In genomic region chr9:10447220-10447837, GRCm38 (mm10) we compare ENCODE assay signal across 24 mouse cellular contexts.
DNase-seq lines count a peak whose midpoint lies in the region; ATAC-seq and TF ChIP-seq lines count a peak whose summit lies in the region.
"Had no signal": no experiment of that assay in that cellular context is flagged by ENCODE, and none has a peak within 500 bp of the region (broad histone marks: within the 10 kb centered on the region; RNA-seq: fewer than 3 reads in every experiment).

No protein-coding gene starts in this region.

- H3K27me3 ChIP-seq in embryonic facial prominence, embryonic 14.5 days (replicated peaks; ENCODE audit: control insufficient read depth, insufficient read depth, low read length): no peaks in the 10 kb centered on the region
- no peaks in the 10 kb centered on the region for H3K27me3 ChIP-seq in embryonic facial prominence, embryonic 10.5 days (replicated peaks; ENCODE audit: low read depth, poor library complexity, severe bottlenecking)
- H3K27me3 ChIP-seq in forebrain, embryonic 15.5 days: no peaks in the 10 kb centered on the region
- no peaks in the 10 kb centered on the region for H3K27me3 ChIP-seq in midbrain, postnatal 0 days (ENCODE audit: insufficient read depth, low read length)
- H3K27me3 ChIP-seq: embryonic facial prominence, embryonic 13.5 days; megakaryocyte, embryonic 14.5 days had no signal

- H3K9ac ChIP-seq in embryonic facial prominence, embryonic 14.5 days (ENCODE audit: low read depth, low read length): no peak overlapping the region
- no peak overlapping the region for H3K9ac ChIP-seq in forebrain, embryonic 15.5 days (replicated peaks)
- H3K9ac ChIP-seq in midbrain, postnatal 0 days (replicated peaks; ENCODE audit: low read length, poor library complexity, severe bottlenecking): no peak overlapping the region
- H3K9ac ChIP-seq: embryonic facial prominence, embryonic 13.5 days had no signal

- ATAC-seq in embryonic facial prominence, embryonic 14.5 days (ENCODE audit: low read depth): peak; percentile 41; the same call in 1 of the 2 replicates
- peak; percentile 48 for ATAC-seq in forebrain, embryonic 15.5 days (replicated peaks)
- ATAC-seq in midbrain, postnatal 0 days (ENCODE audit: low FRiP score): no peak
- ATAC-seq: CD4-positive, CD25-positive, alpha-beta regulatory T cell, adult 4 months; inflammation-experienced regulatory T-cells, adult 6 months had no signal

- no peaks in the 10 kb centered on the region for H3K36me3 ChIP-seq in embryonic facial prominence, embryonic 14.5 days (ENCODE audit: control insufficient read depth, insufficient read depth, low read length)
- H3K36me3 ChIP-seq in embryonic facial prominence, embryonic 10.5 days (replicated peaks): no peaks in the 10 kb centered on the region
- no peaks in the 10 kb centered on the region for H3K36me3 ChIP-seq in forebrain, embryonic 15.5 days
- H3K36me3 ChIP-seq in midbrain, postnatal 0 days (ENCODE audit: insufficient read depth, low read length): no peaks in the 10 kb centered on the region
- H3K36me3 ChIP-seq: embryonic facial prominence, embryonic 13.5 days; G1E; heart, embryonic 10.5 days; limb, embryonic 10.5 days had no signal

- TF ChIP-seq CTCF in midbrain, postnatal 0 days (IDR thresholded peaks at IDR 0.05): no peak

- no peaks in the 10 kb centered on the region for H3K9me3 ChIP-seq in embryonic facial prominence, embryonic 14.5 days (ENCODE audit: control insufficient read depth, low read length)
- no peaks in the 10 kb centered on the region for H3K9me3 ChIP-seq in embryonic facial prominence, embryonic 10.5 days
- no peaks in the 10 kb centered on the region for H3K9me3 ChIP-seq in forebrain, embryonic 15.5 days
- no peaks in the 10 kb centered on the region for H3K9me3 ChIP-seq in midbrain, postnatal 0 days (ENCODE audit: low read length)
- H3K9me3 ChIP-seq: embryonic facial prominence, embryonic 13.5 days; G1E; heart, embryonic 10.5 days; limb, embryonic 10.5 days; megakaryocyte, embryonic 14.5 days had no signal

- no peaks in the 10 kb centered on the region for H3K4me1 ChIP-seq in embryonic facial prominence, embryonic 14.5 days (ENCODE audit: control insufficient read depth, insufficient read depth, low read length)
- 0 out of 2 replicates have a peak, but pooled peaks cover 3% of the 10 kb centered on the region for H3K4me1 ChIP-seq in embryonic facial prominence, embryonic 10.5 days
- peaks cover 6% of the 10 kb centered on the region; the same call in 1 of the 2 replicates for H3K4me1 ChIP-seq in forebrain, embryonic 15.5 days
- 0 out of 2 replicates have a peak, but pooled peaks cover 4% of the 10 kb centered on the region for H3K4me1 ChIP-seq in midbrain, postnatal 0 days (ENCODE audit: insufficient read depth, low read length)
- H3K4me1 ChIP-seq: embryonic facial prominence, embryonic 13.5 days; heart, embryonic 10.5 days; limb, embryonic 10.5 days; megakaryocyte, embryonic 14.5 days had no signal

- H3K4me3 ChIP-seq in embryonic facial prominence, embryonic 14.5 days (ENCODE audit: low read depth, low read length): no peak overlapping the region
- H3K4me3 ChIP-seq in embryonic facial prominence, embryonic 10.5 days: no peak overlapping the region
- H3K4me3 ChIP-seq in forebrain, embryonic 15.5 days: no peak overlapping the region
- H3K4me3 ChIP-seq in midbrain, postnatal 0 days (ENCODE audit: low read depth, low read length): no peak overlapping the region
- H3K4me3 ChIP-seq: embryonic facial prominence, embryonic 13.5 days; gastrocnemius, adult 2 months; heart, embryonic 10.5 days; limb, embryonic 10.5 days; megakaryocyte, embryonic 14.5 days had no signal

- H3K4me2 ChIP-seq in embryonic facial prominence, embryonic 14.5 days (ENCODE audit: low read depth, low read length): no peak overlapping the region
- H3K4me2 ChIP-seq in forebrain, embryonic 15.5 days (replicated peaks): no peak overlapping the region
- no peak overlapping the region for H3K4me2 ChIP-seq in midbrain, postnatal 0 days (ENCODE audit: low read depth, low read length, poor library complexity, severe bottlenecking)
- H3K4me2 ChIP-seq: embryonic facial prominence, embryonic 13.5 days; liver, embryonic 11.5 days had no signal

- no peak overlapping the region for H3K27ac ChIP-seq in embryonic facial prominence, embryonic 14.5 days (replicated peaks; ENCODE audit: low read depth, low read length)
- H3K27ac ChIP-seq in embryonic facial prominence, embryonic 10.5 days (replicated peaks): no peak overlapping the region
- no peak overlapping the region for H3K27ac ChIP-seq in forebrain, embryonic 15.5 days (replicated peaks)
- no peak overlapping the region for H3K27ac ChIP-seq in midbrain, postnatal 0 days (ENCODE audit: low read depth, low read length)
- H3K27ac ChIP-seq: embryonic facial prominence, embryonic 13.5 days; gastrocnemius, adult 2 months; heart, embryonic 10.5 days; limb, embryonic 10.5 days had no signal

- peak; percentile 73 for DNase-seq in embryonic facial prominence, embryonic 14.5 days (ENCODE audit: low spot score)
- DNase-seq in embryonic facial prominence, embryonic 10.5 days (ENCODE audit: low spot score): no peak
- peak; percentile 16 for DNase-seq in R1 (ENCODE audit: low read depth, low spot score)
- peak; percentile 8 for DNase-seq in midbrain, postnatal 0 days (ENCODE audit: low spot score)
- DNase-seq in Muller cell, postnatal 12 days (ENCODE audit: inconsistent ontology term): no peak
- no peak for DNase-seq in cerebellum, postnatal 25 days
- DNase-seq: adrenal gland, postnatal 36 days; cerebellum, adult 2 months; gastrocnemius, adult 2 months; kidney, postnatal 4 days; layer of hippocampus, adult 9-11 months; lung, adult 18-20 months; lung, postnatal 14 days; right cerebral cortex, adult 18-20 months; thymus, postnatal 14 days had no signal

Comparison
In these comparisons a context has a peak if more than half of its experiments do, and no peak if none do; other contexts are left out.
1. DNase-seq: peak in embryonic facial prominence, embryonic 14.5 days (single experiment), R1 (single experiment) and midbrain, postnatal 0 days (single experiment); none in embryonic facial prominence, embryonic 10.5 days (single experiment), Muller cell, postnatal 12 days (single experiment) and cerebellum, postnatal 25 days (0 of 2).